Mouse (Mus musculus) retina, postnatal 1 day (tissue): ENCODE results near the gene Epas1.

Experiments used
- DNase-seq: peaks from one replicate; pipeline ENCODE4 v3.0.0-alpha.2; 2012

The Epas1 gene

GRCm38 (mm10) chr17:86795773-86796172, 42.3 kb downstream of the Epas1 start:
- no peak for DNase-seq

- DNase-seq, result no peak
Observed at GRCm38 (mm10) chr17:86797031-86797430, 43.5 kb downstream of the Epas1 start.

GRCm38 (mm10) chr17:86798460-86798859, 45.0 kb downstream of the Epas1 start:
- no peak for DNase-seq

- DNase-seq, result no peak
Observed at GRCm38 (mm10) chr17:86798951-86799350, 45.5 kb downstream of the Epas1 start.

GRCm38 (mm10) chr17:86800535-86800934, 47.0 kb downstream of the Epas1 start:
- no peak for DNase-seq

- DNase-seq, result no peak
Observed at GRCm38 (mm10) chr17:86801213-86801815, 47.8 kb downstream of the Epas1 start.

- DNase-seq, result no peak
Observed at GRCm38 (mm10) chr17:86801876-86802275, 48.4 kb downstream of the Epas1 start.

- no peak for DNase-seq
Observed at GRCm38 (mm10) chr17:86802351-86802985, 49.0 kb downstream of the Epas1 start.

GRCm38 (mm10) chr17:86803147-86803546, 49.6 kb downstream of the Epas1 start:
- DNase-seq, result no peak

GRCm38 (mm10) chr17:86803653-86804052, 50.2 kb downstream of the Epas1 start:
- DNase-seq, result no peak

- DNase-seq, result peak; percentile 82
Observed at GRCm38 (mm10) chr17:86812029-86812428, 58.5 kb downstream of the Epas1 start.

- DNase-seq, result peak; percentile 22
Observed at GRCm38 (mm10) chr17:86814320-86814719, 60.8 kb downstream of the Epas1 start.

GRCm38 (mm10) chr17:86815016-86815865, 61.7 kb downstream of the Epas1 start:
- no peak for DNase-seq

GRCm38 (mm10) chr17:86822017-86822737, 68.7 kb downstream of the Epas1 start:
- DNase-seq, result no peak

- DNase-seq, result no peak
Observed at GRCm38 (mm10) chr17:86824502-86825162, 71.1 kb downstream of the Epas1 start.

- DNase-seq, result no peak
Observed at GRCm38 (mm10) chr17:86825163-86825902, 71.8 kb downstream of the Epas1 start.

- no peak for DNase-seq
Observed at GRCm38 (mm10) chr17:86826376-86826775, 72.9 kb downstream of the Epas1 start.

- DNase-seq, result no peak
Observed at GRCm38 (mm10) chr17:86827391-86828165, 74.1 kb downstream of the Epas1 start.

GRCm38 (mm10) chr17:86828500-86828899, 75.0 kb downstream of the Epas1 start:
- no peak for DNase-seq

GRCm38 (mm10) chr17:86829383-86830175, 76.1 kb downstream of the Epas1 start:
- no peak for DNase-seq
